Mouse (Mus musculus): ENCODE data around the gene Smim5. TPM values are rescaled to one million over a fixed set of nuclear protein-coding genes. Genes with fewer than 3 reads are reported as not detected.

The Smim5 gene
- polyA plus RNA-seq, 1 experiment from 2014 or later: 3.9 TPM

- Histone ChIP-seq H3K4me3 (ENCODE audit: low read length) (no peak overlapping the region), H3K4me2 (ENCODE audit: low read length) (no peak overlapping the region), H3K9ac (ENCODE audit: low read depth, low read length) (no peak overlapping the region), H3K27me3 (replicated peaks; ENCODE audit: control insufficient read depth, insufficient read depth, low read length) (no peaks in the 10 kb centered on the region), H3K36me3 (ENCODE audit: control insufficient read depth, insufficient read depth, low read length) (0 out of 2 replicates have a peak, but pooled peaks cover under 1% of the 10 kb centered on the region), H3K27ac (ENCODE audit: low read depth, low read length) (no peak overlapping the region), H3K4me1 (ENCODE audit: control insufficient read depth, insufficient read depth, low read depth, low read length) (no peaks in the 10 kb centered on the region), H3K9me3 (ENCODE audit: control insufficient read depth, low read length) (no peaks in the 10 kb centered on the region)
- ATAC-seq: no peak
- WGBS: 50% methylated on average over 5 of the region's 5 CpGs
These were observed 11.7 kb upstream of the Smim5 start for GRCm38 (mm10) chr11:115888020-115888419.

- H3K27me3 ChIP-seq (replicated peaks; ENCODE audit: control insufficient read depth, insufficient read depth, low read length): no peaks in the 10 kb centered on the region
- WGBS: 90% methylated on average over 6 of the region's 6 CpGs
- no peaks in the 10 kb centered on the region for H3K4me1 ChIP-seq (ENCODE audit: control insufficient read depth, insufficient read depth, low read depth, low read length)
- H3K9ac ChIP-seq (ENCODE audit: low read depth, low read length): no peak overlapping the region
- no peak overlapping the region for H3K4me2 ChIP-seq (ENCODE audit: low read length)
- no peak overlapping the region for H3K27ac ChIP-seq (ENCODE audit: low read depth, low read length)
- ATAC-seq: no peak
- 0 out of 2 replicates have a peak, but pooled peaks cover 3% of the 10 kb centered on the region for H3K36me3 ChIP-seq (ENCODE audit: control insufficient read depth, insufficient read depth, low read length)
- H3K4me3 ChIP-seq (ENCODE audit: low read length): no peak overlapping the region
- no peaks in the 10 kb centered on the region for H3K9me3 ChIP-seq (ENCODE audit: control insufficient read depth, low read length)
These were observed 10.6 kb upstream of the Smim5 start for GRCm38 (mm10) chr11:115889159-115889558.

- WGBS: 58% methylated on average over 6 of the region's 6 CpGs
- no peak overlapping the region for H3K4me3 ChIP-seq (ENCODE audit: low read length)
- ATAC-seq: no peak
These were observed 7.6 kb upstream of the Smim5 start for GRCm38 (mm10) chr11:115892213-115892612.

GRCm38 (mm10) chr11:115893071-115893470 lies 6.7 kb upstream of the Smim5 start:
- no peaks in the 10 kb centered on the region for H3K4me1 ChIP-seq (ENCODE audit: control insufficient read depth, insufficient read depth, low read depth, low read length)
- H3K4me2 ChIP-seq (ENCODE audit: low read length): no peak overlapping the region
- H3K4me3 ChIP-seq (ENCODE audit: low read length): no peak overlapping the region
- ATAC-seq: no peak
- H3K9me3 ChIP-seq (ENCODE audit: control insufficient read depth, low read length): no peaks in the 10 kb centered on the region
- WGBS: 86% methylated on average over 9 of the region's 9 CpGs
- peaks cover 9% of the 10 kb centered on the region; the same call in 1 of the 2 replicates for H3K36me3 ChIP-seq (ENCODE audit: control insufficient read depth, insufficient read depth, low read length)
- no peak overlapping the region for H3K9ac ChIP-seq (ENCODE audit: low read depth, low read length)
- no peak overlapping the region for H3K27ac ChIP-seq (ENCODE audit: low read depth, low read length)
- no peaks in the 10 kb centered on the region for H3K27me3 ChIP-seq (replicated peaks; ENCODE audit: control insufficient read depth, insufficient read depth, low read length)

More at GRCm38 (mm10) chr11:115892213-115892612, 7.6 kb upstream of the Smim5 start:
- no peak overlapping the region for H3K9ac ChIP-seq (ENCODE audit: low read depth, low read length)
- peaks cover 9% of the 10 kb centered on the region; the same call in 1 of the 2 replicates for H3K36me3 ChIP-seq (ENCODE audit: control insufficient read depth, insufficient read depth, low read length)
- no peak overlapping the region for H3K4me2 ChIP-seq (ENCODE audit: low read length)
- H3K4me1 ChIP-seq (ENCODE audit: control insufficient read depth, insufficient read depth, low read depth, low read length): no peaks in the 10 kb centered on the region
- no peaks in the 10 kb centered on the region for H3K27me3 ChIP-seq (replicated peaks; ENCODE audit: control insufficient read depth, insufficient read depth, low read length)
- H3K9me3 ChIP-seq (ENCODE audit: control insufficient read depth, low read length): no peaks in the 10 kb centered on the region
- H3K27ac ChIP-seq (ENCODE audit: low read depth, low read length): no peak overlapping the region

GRCm38 (mm10) chr11:115894755-115895520 lies 4.8 kb upstream of the Smim5 start:
- Histone ChIP-seq H3K36me3 (ENCODE audit: control insufficient read depth, insufficient read depth, low read length) (peaks cover 9% of the 10 kb centered on the region; the same call in 1 of the 2 replicates), H3K4me3 (ENCODE audit: low read length) (no peak overlapping the region), H3K9ac (ENCODE audit: low read depth, low read length) (no peak overlapping the region), H3K27me3 (replicated peaks; ENCODE audit: control insufficient read depth, insufficient read depth, low read length) (no peaks in the 10 kb centered on the region), H3K4me2 (ENCODE audit: low read length) (no peak overlapping the region), H3K4me1 (ENCODE audit: control insufficient read depth, insufficient read depth, low read depth, low read length) (peaks cover under 1% of the 10 kb centered on the region; the same call in 1 of the 2 replicates), H3K9me3 (ENCODE audit: control insufficient read depth, low read length) (no peaks in the 10 kb centered on the region), H3K27ac (ENCODE audit: low read depth, low read length) (no peak overlapping the region)
- WGBS: 69% methylated on average over 14 of the region's 14 CpGs
- ATAC-seq: no peak

GRCm38 (mm10) chr11:115898446-115898845 lies 1.3 kb upstream of the Smim5 start:
- H3K4me1 ChIP-seq (ENCODE audit: control insufficient read depth, insufficient read depth, low read depth, low read length): peaks cover 4% of the 10 kb centered on the region; the same call in 1 of the 2 replicates

GRCm38 (mm10) chr11:115898886-115899285 lies 880 bp upstream of the Smim5 start:
- no peak overlapping the region for H3K27ac ChIP-seq (ENCODE audit: low read depth, low read length)

More at GRCm38 (mm10) chr11:115898446-115898845, 1.3 kb upstream of the Smim5 start:
- Histone ChIP-seq H3K9me3 (ENCODE audit: control insufficient read depth, low read length) (no peaks in the 10 kb centered on the region), H3K36me3 (ENCODE audit: control insufficient read depth, insufficient read depth, low read length) (peaks cover 6% of the 10 kb centered on the region; the same call in 1 of the 2 replicates), H3K4me2 (ENCODE audit: low read length) (no peak overlapping the region), H3K27ac (ENCODE audit: low read depth, low read length) (no peak overlapping the region), H3K4me3 (ENCODE audit: low read length) (no peak overlapping the region), H3K27me3 (replicated peaks; ENCODE audit: control insufficient read depth, insufficient read depth, low read length) (no peaks in the 10 kb centered on the region), H3K9ac (ENCODE audit: low read depth, low read length) (no peak overlapping the region)
- 86% methylated on average over 7 of the region's 7 CpGs for WGBS
- no peak for ATAC-seq

GRCm38 (mm10) chr11:115900561-115901337 lies 983 bp downstream of the Smim5 start:
- Histone ChIP-seq H3K4me2 (ENCODE audit: low read length) (0 out of 2 replicates have a peak overlapping the region, but pooled peaks have one; percentile 4), H3K36me3 (ENCODE audit: control insufficient read depth, insufficient read depth, low read length) (0 out of 2 replicates have a peak, but pooled peaks cover 3% of the 10 kb centered on the region), H3K27me3 (replicated peaks; ENCODE audit: control insufficient read depth, insufficient read depth, low read length) (no peaks in the 10 kb centered on the region), H3K4me1 (ENCODE audit: control insufficient read depth, insufficient read depth, low read depth, low read length) (peaks cover 4% of the 10 kb centered on the region; the same call in 1 of the 2 replicates), H3K27ac (ENCODE audit: low read depth, low read length) (no peak overlapping the region), H3K9ac (ENCODE audit: low read depth, low read length) (no peak overlapping the region), H3K9me3 (ENCODE audit: control insufficient read depth, low read length) (no peaks in the 10 kb centered on the region), H3K4me3 (ENCODE audit: low read length) (no peak overlapping the region)
- WGBS: 81% methylated on average over 8 of the region's 8 CpGs
- ATAC-seq: no peak

More at GRCm38 (mm10) chr11:115898886-115899285, 880 bp upstream of the Smim5 start:
- H3K9ac ChIP-seq (ENCODE audit: low read depth, low read length): no peak overlapping the region
- peaks cover 6% of the 10 kb centered on the region; the same call in 1 of the 2 replicates for H3K36me3 ChIP-seq (ENCODE audit: control insufficient read depth, insufficient read depth, low read length)
- no peak overlapping the region for H3K4me2 ChIP-seq (ENCODE audit: low read length)
- no peaks in the 10 kb centered on the region for H3K9me3 ChIP-seq (ENCODE audit: control insufficient read depth, low read length)
- WGBS: 7% methylated on average over 4 of the region's 4 CpGs
- peaks cover 4% of the 10 kb centered on the region; the same call in 1 of the 2 replicates for H3K4me1 ChIP-seq (ENCODE audit: control insufficient read depth, insufficient read depth, low read depth, low read length)
- ATAC-seq: peak; percentile 77
- H3K27me3 ChIP-seq (replicated peaks; ENCODE audit: control insufficient read depth, insufficient read depth, low read length): no peaks in the 10 kb centered on the region
- no peak overlapping the region for H3K4me3 ChIP-seq (ENCODE audit: low read length)

Measured in hindbrain, embryonic 16.5 days (tissue).